Mouse (Mus musculus) heart, adult 2 months (tissue): ENCODE measurements around the gene Spock2. TPM values are rescaled to one million over a fixed set of nuclear protein-coding genes. Genes with fewer than 3 reads are reported as not detected.

ENCODE experiments used
- DNase-seq, 2 experiments: peaks; one replicate each; pipeline ENCODE4 v3.0.0; 2021
- H3K27ac ChIP-seq: fragments of 200-600 bp; 2 replicates; pipeline ENCODE4 v1.8.1; 2022
- H3K27me3 ChIP-seq: fragments of 200-500 bp; 2 replicates; pipeline ENCODE4 v1.6.1; 2012; ENCODE audit warnings: mild to moderate bottlenecking, low read length, inconsistent platforms, mixed read lengths; ENCODE audit not compliant: control insufficient read depth, insufficient read depth
- H3K36me3 ChIP-seq: fragments of 200-500 bp; 2 replicates; pipeline ENCODE4 v1.6.1; 2012; ENCODE audit warnings: low read length, inconsistent platforms; ENCODE audit not compliant: control insufficient read depth, insufficient read depth
- H3K4me1 ChIP-seq: fragments of 200-500 bp; 2 replicates; pipeline ENCODE4 v1.6.1; 2011; ENCODE audit warnings: low read length; ENCODE audit not compliant: control insufficient read depth, insufficient read depth
- H3K4me3 ChIP-seq: fragments of 200-600 bp; 2 replicates; pipeline ENCODE4 v1.8.1; 2022
- H3K79me2 ChIP-seq: fragments of 200-500 bp; replicated peaks from 2 replicates; pipeline ENCODE4 v1.6.1; 2012; ENCODE audit warnings: mild to moderate bottlenecking, inconsistent platforms, low read length, moderate library complexity, mixed read lengths; ENCODE audit not compliant: control insufficient read depth, insufficient read depth
- H3K9ac ChIP-seq: fragments of 200-500 bp; 2 replicates; pipeline ENCODE4 v1.6.1; 2012; ENCODE audit warnings: low read depth, mild to moderate bottlenecking, control low read depth, inconsistent platforms, low read length, mixed read lengths
- CTCF ChIP-seq: fragments of 200-600 bp; IDR thresholded peaks from 2 replicates; pipeline ENCODE4 v1.8.1; 2022; ENCODE audit warnings: antibody characterized with exemption, mild to moderate bottlenecking, moderate library complexity
- EP300 ChIP-seq: fragments of 200-500 bp; IDR thresholded peaks from 2 replicates; pipeline ENCODE4 v1.6.1; 2011; ENCODE audit warnings: low read depth, low read length, control low read depth; ENCODE audit not compliant: insufficient read depth
- POLR2A ChIP-seq: fragments of 200-500 bp; IDR thresholded peaks from 2 replicates; pipeline ENCODE4 v1.6.1; 2011; ENCODE audit warnings: mild to moderate bottlenecking, low read depth, low read length, control low read depth; ENCODE audit not compliant: insufficient read depth
- WGBS: fragments of 180-500 bp; shearing (Covaris S2); methylation state at CpG from one replicate; pipeline ENCODE4 v1.1.7; 2018; 5-methylcytosine and 5-hydroxymethylcytosine counted together
- intact Hi-C: fragments of 180-260 bp; cut with DNase I; formaldehyde crosslinking; loops from one replicate; pipeline ENCODE4 v1.15.1; 2025
- polyA plus RNA-seq: library from polyadenylated mRNA; depleted of rRNA; stranded (reverse); fragments of >200 nt; gene quantifications from 2 replicates; pipeline ENCODE4 v1.2.3, GENCODE M21; 2012
- total RNA-seq, 2 experiments: library from RNA; stranded (reverse); gene quantifications; 2 replicates each; pipeline ENCODE4 v1.2.3; 2021

Spock2 gene
- total and polyA plus RNA-seq, 3 experiments = 8.4 to 21.7 (median 12.2) TPM

GRCm38 (mm10) chr10:60084065-60084464, 22.0 kb upstream of the Spock2 start:
- H3K27ac ChIP-seq = no peak overlapping the region
- H3K4me3 ChIP-seq = no peak overlapping the region
- H3K79me2 ChIP-seq = no peaks in the 10 kb centered on the region
- H3K4me1 ChIP-seq = peaks cover 22% of the 10 kb centered on the region
- H3K27me3 ChIP-seq = no peaks in the 10 kb centered on the region
- WGBS = 68% methylated on average over 4 of the region's 4 CpGs
- TF ChIP-seq CTCF (no peak), EP300 (no peak)
- peaks cover 7% of the 10 kb centered on the region; the same call in 1 of the 2 replicates for H3K36me3 ChIP-seq
- H3K9ac ChIP-seq = no peak overlapping the region
- DNase-seq = peak in 1 of 2 experiments; percentile 29
- intact Hi-C loops = no loop called here

- intact Hi-C loops = no loop called here
- Histone ChIP-seq H3K4me3 (no peak overlapping the region), H3K27ac (no peak overlapping the region), H3K9ac (no peak overlapping the region), H3K36me3 (no peaks in the 10 kb centered on the region), H3K79me2 (no peaks in the 10 kb centered on the region), H3K27me3 (no peaks in the 10 kb centered on the region), H3K4me1 (no peaks in the 10 kb centered on the region)
- TF ChIP-seq POLR2A (no peak), CTCF (no peak), EP300 (no peak)
- 87% methylated on average over 2 of the region's 2 CpGs for WGBS
- no peak for DNase-seq
These were observed 13.7 kb upstream of the Spock2 start for GRCm38 (mm10) chr10:60092311-60092710.

- Histone ChIP-seq H3K4me3 (no peak overlapping the region), H3K79me2 (no peaks in the 10 kb centered on the region), H3K27me3 (no peaks in the 10 kb centered on the region), H3K27ac (no peak overlapping the region), H3K4me1 (no peaks in the 10 kb centered on the region), H3K9ac (no peak overlapping the region), H3K36me3 (no peaks in the 10 kb centered on the region)
- TF ChIP-seq POLR2A (no peak), CTCF (no peak), EP300 (no peak)
- intact Hi-C loops = no loop called here
- WGBS = 84% methylated on average over 2 of the region's 2 CpGs
- DNase-seq = no peak
These were observed 12.3 kb upstream of the Spock2 start for GRCm38 (mm10) chr10:60093751-60094150.

GRCm38 (mm10) chr10:60095558-60095957, 10.5 kb upstream of the Spock2 start:
- Histone ChIP-seq H3K27ac (no peak overlapping the region), H3K79me2 (no peaks in the 10 kb centered on the region), H3K4me1 (no peaks in the 10 kb centered on the region), H3K36me3 (no peaks in the 10 kb centered on the region), H3K27me3 (no peaks in the 10 kb centered on the region), H3K4me3 (no peak overlapping the region), H3K9ac (no peak overlapping the region)
- intact Hi-C loops = no loop called here
- TF ChIP-seq CTCF = no peak
- no peak for TF ChIP-seq POLR2A
- no peak for TF ChIP-seq EP300
- WGBS = 92% methylated on average over 2 of the region's 2 CpGs
- no peak for DNase-seq

GRCm38 (mm10) chr10:60096302-60096701, 9.7 kb upstream of the Spock2 start:
- H3K4me1 ChIP-seq = no peaks in the 10 kb centered on the region
- no peaks in the 10 kb centered on the region for H3K27me3 ChIP-seq
- 93% methylated on average over 1 of the region's 1 CpGs for WGBS
- no peak overlapping the region for H3K9ac ChIP-seq
- TF ChIP-seq EP300 (no peak), POLR2A (no peak), CTCF (no peak)
- no peak for DNase-seq
- intact Hi-C loops = no loop called here
- H3K27ac ChIP-seq = no peak overlapping the region
- no peak overlapping the region for H3K4me3 ChIP-seq
- H3K36me3 ChIP-seq = no peaks in the 10 kb centered on the region
- no peaks in the 10 kb centered on the region for H3K79me2 ChIP-seq

GRCm38 (mm10) chr10:60097146-60097545, 8.9 kb upstream of the Spock2 start:
- Histone ChIP-seq H3K9ac (no peak overlapping the region), H3K4me1 (no peaks in the 10 kb centered on the region), H3K79me2 (no peaks in the 10 kb centered on the region), H3K36me3 (no peaks in the 10 kb centered on the region), H3K27ac (no peak overlapping the region), H3K4me3 (no peak overlapping the region), H3K27me3 (no peaks in the 10 kb centered on the region)
- WGBS = 91% methylated on average over 9 of the region's 9 CpGs
- no peak for DNase-seq
- no peak for TF ChIP-seq EP300
- intact Hi-C loops = no loop called here
